Mouse (Mus musculus): ENCODE measurements around the gene Ccdc40. TPM values are rescaled to one million over a fixed set of nuclear protein-coding genes. Genes with fewer than 3 reads are reported as not detected.

Gene Ccdc40
- polyA plus RNA-seq, 1 experiment from 2014 or later = 18.0 TPM

DNA sequence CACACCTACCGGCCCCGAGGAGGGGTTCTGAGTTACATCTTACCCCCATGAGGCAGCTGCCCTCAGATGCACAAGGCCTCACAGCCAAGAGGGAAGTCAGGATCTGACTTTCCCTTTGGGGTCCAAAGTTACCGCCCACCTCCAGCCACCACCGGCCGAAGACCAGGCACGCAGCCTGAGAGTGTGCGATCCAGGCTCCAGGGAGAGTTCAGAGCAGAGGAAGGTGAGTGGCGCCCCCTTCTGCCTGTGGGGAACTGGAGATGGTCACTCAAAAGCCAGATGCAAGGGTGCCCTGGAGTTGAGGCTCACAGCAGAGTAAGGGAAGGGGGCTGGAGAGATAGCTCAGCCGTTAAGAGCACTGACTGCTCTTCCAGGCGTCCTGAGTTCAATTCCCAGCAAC lies 22.6 kb upstream of the Ccdc40 start:
- H3K36me3 ChIP-seq (ENCODE audit: control insufficient read depth, insufficient read depth, low read length) = peaks cover 13% of the 10 kb centered on the region
- H3K27me3 ChIP-seq (ENCODE audit: control insufficient read depth, insufficient read depth, low read depth, low read length) = no peaks in the 10 kb centered on the region
- WGBS = 84% methylated on average over 10 of the region's 10 CpGs
- no peaks in the 10 kb centered on the region for H3K9me3 ChIP-seq (replicated peaks; ENCODE audit: control insufficient read depth, low read length, poor library complexity, severe bottlenecking)
- no peaks in the 10 kb centered on the region for H3K4me1 ChIP-seq (ENCODE audit: control insufficient read depth, insufficient read depth, low read length)
- H3K27ac ChIP-seq (ENCODE audit: low read length) = no peak overlapping the region
- H3K4me2 ChIP-seq (ENCODE audit: low read length) = no peak overlapping the region
- ATAC-seq = no peak
- H3K9ac ChIP-seq (ENCODE audit: low read depth, low read length) = no peak overlapping the region
- H3K4me3 ChIP-seq (ENCODE audit: low read depth, low read length) = no peak overlapping the region

DNA sequence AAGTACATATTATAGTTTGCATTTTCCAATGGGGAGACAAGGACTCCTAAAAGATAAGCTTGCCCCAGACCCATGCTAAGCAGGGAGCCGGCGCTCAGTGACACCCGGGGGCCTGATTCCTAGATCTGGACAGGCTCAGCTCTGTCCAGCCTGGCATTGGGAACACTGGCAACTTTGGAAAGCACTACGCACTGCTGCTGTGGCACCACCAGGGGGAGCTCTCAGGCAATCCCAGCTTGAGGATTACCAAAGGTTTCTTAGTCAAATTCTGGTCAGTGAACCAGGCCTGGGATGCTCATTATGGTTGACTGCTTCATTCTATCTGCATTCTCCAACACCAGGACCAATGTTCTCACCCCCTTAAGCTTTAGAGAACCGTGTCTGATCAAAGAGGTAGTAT lies 21.8 kb upstream of the Ccdc40 start:
- Histone ChIP-seq H3K4me3 (ENCODE audit: low read depth, low read length) (no peak overlapping the region), H3K36me3 (ENCODE audit: control insufficient read depth, insufficient read depth, low read length) (peaks cover 13% of the 10 kb centered on the region), H3K27me3 (ENCODE audit: control insufficient read depth, insufficient read depth, low read depth, low read length) (no peaks in the 10 kb centered on the region), H3K27ac (ENCODE audit: low read length) (no peak overlapping the region), H3K4me2 (ENCODE audit: low read length) (no peak overlapping the region), H3K9ac (ENCODE audit: low read depth, low read length) (no peak overlapping the region), H3K9me3 (replicated peaks; ENCODE audit: control insufficient read depth, low read length, poor library complexity, severe bottlenecking) (no peaks in the 10 kb centered on the region), H3K4me1 (ENCODE audit: control insufficient read depth, insufficient read depth, low read length) (no peaks in the 10 kb centered on the region)
- 25% methylated on average over 5 of the region's 5 CpGs for WGBS
- no peak for ATAC-seq

DNA sequence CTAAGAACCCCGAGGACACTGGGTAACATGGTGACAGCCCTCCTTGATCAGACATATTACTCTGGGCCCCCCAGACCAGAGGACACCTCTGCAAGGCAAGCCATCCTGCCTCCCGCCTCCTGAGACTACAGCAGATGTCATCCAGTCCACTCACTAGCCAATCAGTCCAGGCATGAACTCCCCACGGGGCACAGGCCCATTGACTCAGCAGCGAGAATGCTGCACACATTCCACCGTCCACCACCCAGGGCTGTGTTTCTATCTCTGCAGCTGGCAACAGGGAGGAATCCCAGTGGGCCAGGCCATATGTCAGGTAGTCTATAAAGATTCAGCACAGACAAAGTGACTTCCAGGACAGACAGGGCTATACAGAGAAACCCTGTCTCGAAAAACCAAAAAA lies 20.4 kb upstream of the Ccdc40 start:
- Histone ChIP-seq H3K4me2 (ENCODE audit: low read length) (no peak overlapping the region), H3K27ac (ENCODE audit: low read length) (no peak overlapping the region), H3K9ac (ENCODE audit: low read depth, low read length) (no peak overlapping the region), H3K4me3 (ENCODE audit: low read depth, low read length) (no peak overlapping the region), H3K36me3 (ENCODE audit: control insufficient read depth, insufficient read depth, low read length) (peaks cover 13% of the 10 kb centered on the region), H3K4me1 (ENCODE audit: control insufficient read depth, insufficient read depth, low read length) (peaks cover under 1% of the 10 kb centered on the region; the same call in 1 of the 2 replicates), H3K9me3 (replicated peaks; ENCODE audit: control insufficient read depth, low read length, poor library complexity, severe bottlenecking) (no peaks in the 10 kb centered on the region), H3K27me3 (ENCODE audit: control insufficient read depth, insufficient read depth, low read depth, low read length) (no peaks in the 10 kb centered on the region)
- WGBS = 82% methylated on average over 6 of the region's 6 CpGs
- ATAC-seq = no peak

GRCm38 (mm10) chr11:119208870-119209370 lies 19.5 kb upstream of the Ccdc40 start:
- 94% methylated on average over 20 of the region's 20 CpGs for WGBS
- ATAC-seq = no peak
- Histone ChIP-seq H3K9ac (ENCODE audit: low read depth, low read length) (no peak overlapping the region), H3K4me3 (ENCODE audit: low read depth, low read length) (no peak overlapping the region), H3K9me3 (replicated peaks; ENCODE audit: control insufficient read depth, low read length, poor library complexity, severe bottlenecking) (no peaks in the 10 kb centered on the region), H3K27ac (ENCODE audit: low read length) (no peak overlapping the region), H3K27me3 (ENCODE audit: control insufficient read depth, insufficient read depth, low read depth, low read length) (no peaks in the 10 kb centered on the region), H3K36me3 (ENCODE audit: control insufficient read depth, insufficient read depth, low read length) (peaks cover 13% of the 10 kb centered on the region), H3K4me1 (ENCODE audit: control insufficient read depth, insufficient read depth, low read length) (peaks cover 5% of the 10 kb centered on the region; the same call in 1 of the 2 replicates), H3K4me2 (ENCODE audit: low read length) (no peak overlapping the region)

DNA sequence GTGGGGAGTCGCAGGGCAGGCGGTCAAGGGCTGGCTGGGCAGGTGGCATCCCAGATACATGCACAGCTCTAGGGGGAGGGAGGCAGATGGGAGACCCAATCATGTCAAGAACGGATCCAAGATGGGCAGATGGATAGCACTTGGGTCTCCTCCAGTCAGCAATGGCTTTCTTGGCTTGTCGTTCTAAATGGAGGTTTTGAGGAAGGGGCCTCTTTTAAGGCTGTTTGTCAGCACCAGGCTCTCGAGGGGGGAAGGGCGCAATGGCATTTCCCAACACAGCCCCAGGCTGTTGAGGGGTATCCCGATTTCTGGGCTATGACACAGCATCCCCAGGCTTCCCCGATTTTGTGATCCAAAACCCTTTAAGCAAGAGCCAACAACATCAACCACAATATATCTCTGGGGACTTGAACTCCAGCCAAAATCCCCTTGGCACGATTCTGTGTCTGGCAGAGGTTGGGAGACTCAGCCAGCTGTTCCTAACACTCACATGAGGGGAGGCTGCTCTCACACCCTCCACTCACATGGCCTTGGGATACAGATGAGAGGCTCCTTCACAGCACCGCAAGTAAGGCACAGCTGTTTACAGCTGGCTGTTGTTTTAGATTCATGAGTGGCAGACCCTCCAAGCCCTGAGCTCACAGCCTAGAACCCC lies 18.9 kb upstream of the Ccdc40 start:
- Histone ChIP-seq H3K4me1 (ENCODE audit: control insufficient read depth, insufficient read depth, low read length) (peaks cover 10% of the 10 kb centered on the region), H3K27ac (ENCODE audit: low read length) (peak overlapping the region; percentile 17; the same call in 1 of the 2 replicates), H3K27me3 (ENCODE audit: control insufficient read depth, insufficient read depth, low read depth, low read length) (no peaks in the 10 kb centered on the region), H3K9me3 (replicated peaks; ENCODE audit: control insufficient read depth, low read length, poor library complexity, severe bottlenecking) (no peaks in the 10 kb centered on the region), H3K36me3 (ENCODE audit: control insufficient read depth, insufficient read depth, low read length) (peaks cover 13% of the 10 kb centered on the region), H3K9ac (ENCODE audit: low read depth, low read length) (no peak overlapping the region), H3K4me3 (ENCODE audit: low read depth, low read length) (no peak overlapping the region), H3K4me2 (ENCODE audit: low read length) (no peak overlapping the region)
- no peak for ATAC-seq
- 75% methylated on average over 10 of the region's 10 CpGs for WGBS

GRCm38 (mm10) chr11:119210321-119211100 lies 17.9 kb upstream of the Ccdc40 start:
- Histone ChIP-seq H3K27ac (ENCODE audit: low read length) (no peak overlapping the region), H3K4me1 (ENCODE audit: control insufficient read depth, insufficient read depth, low read length) (peaks cover 20% of the 10 kb centered on the region), H3K9ac (ENCODE audit: low read depth, low read length) (no peak overlapping the region; the same call in 1 of the 2 replicates), H3K27me3 (ENCODE audit: control insufficient read depth, insufficient read depth, low read depth, low read length) (no peaks in the 10 kb centered on the region), H3K4me2 (ENCODE audit: low read length) (no peak overlapping the region), H3K9me3 (replicated peaks; ENCODE audit: control insufficient read depth, low read length, poor library complexity, severe bottlenecking) (no peaks in the 10 kb centered on the region), H3K4me3 (ENCODE audit: low read depth, low read length) (no peak overlapping the region), H3K36me3 (ENCODE audit: control insufficient read depth, insufficient read depth, low read length) (peaks cover 13% of the 10 kb centered on the region)
- ATAC-seq = 0 out of 2 replicates have a peak, but pooled peaks have one; percentile 5
- 43% methylated on average over 32 of the region's 32 CpGs for WGBS

DNA sequence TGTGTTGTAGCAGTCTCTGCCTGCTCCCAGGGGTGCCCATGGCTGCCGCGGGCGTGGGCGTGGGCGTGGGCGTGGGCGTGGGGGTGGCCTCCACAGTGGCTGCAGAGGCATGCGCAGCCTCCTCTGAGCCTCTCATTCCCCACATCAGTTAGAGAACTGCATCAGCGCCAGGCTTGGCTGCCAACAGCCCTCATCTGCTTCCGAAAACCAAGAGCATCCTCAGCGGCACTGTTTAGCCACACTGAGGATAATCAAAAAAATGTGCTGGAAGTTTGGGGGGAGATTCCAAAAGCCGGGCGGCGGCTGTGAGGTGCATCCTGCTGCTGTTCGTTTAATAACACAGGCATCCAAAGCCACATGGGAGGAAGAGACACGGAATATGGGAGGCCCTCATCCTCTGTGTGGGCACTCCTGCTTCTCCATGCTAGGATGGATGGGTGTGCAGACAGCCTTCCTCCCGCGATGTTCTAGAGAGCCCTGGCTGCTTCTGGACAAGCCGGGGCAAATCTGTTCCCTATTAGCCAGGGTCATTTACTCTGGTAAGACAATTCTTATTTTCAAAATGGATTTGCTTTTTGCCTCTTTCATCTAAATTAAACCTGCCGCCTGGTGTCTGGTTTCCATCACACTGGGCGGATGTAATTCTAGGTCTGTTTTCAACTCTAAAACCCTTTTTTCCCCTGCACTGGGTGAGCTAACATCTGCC lies 16.6 kb upstream of the Ccdc40 start:
- Histone ChIP-seq H3K4me3 (ENCODE audit: low read depth, low read length) (no peak overlapping the region), H3K9me3 (replicated peaks; ENCODE audit: control insufficient read depth, low read length, poor library complexity, severe bottlenecking) (no peaks in the 10 kb centered on the region), H3K27ac (ENCODE audit: low read length) (no peak overlapping the region), H3K36me3 (ENCODE audit: control insufficient read depth, insufficient read depth, low read length) (peaks cover 13% of the 10 kb centered on the region), H3K4me2 (ENCODE audit: low read length) (no peak overlapping the region), H3K9ac (ENCODE audit: low read depth, low read length) (no peak overlapping the region), H3K27me3 (ENCODE audit: control insufficient read depth, insufficient read depth, low read depth, low read length) (no peaks in the 10 kb centered on the region), H3K4me1 (ENCODE audit: control insufficient read depth, insufficient read depth, low read length) (peaks cover 32% of the 10 kb centered on the region)
- ATAC-seq = no peak
- WGBS = 89% methylated on average over 21 of the region's 21 CpGs

- H3K4me2 ChIP-seq (ENCODE audit: low read length) = no peak overlapping the region
- peaks cover 32% of the 10 kb centered on the region for H3K4me1 ChIP-seq (ENCODE audit: control insufficient read depth, insufficient read depth, low read length)
- no peak for ATAC-seq
- 58% methylated on average over 19 of the region's 19 CpGs for WGBS
- peaks cover 6% of the 10 kb centered on the region for H3K36me3 ChIP-seq (ENCODE audit: control insufficient read depth, insufficient read depth, low read length)
- no peaks in the 10 kb centered on the region for H3K27me3 ChIP-seq (ENCODE audit: control insufficient read depth, insufficient read depth, low read depth, low read length)
- no peak overlapping the region for H3K27ac ChIP-seq (ENCODE audit: low read length)
- H3K4me3 ChIP-seq (ENCODE audit: low read depth, low read length) = no peak overlapping the region
- no peak overlapping the region for H3K9ac ChIP-seq (ENCODE audit: low read depth, low read length)
- no peaks in the 10 kb centered on the region for H3K9me3 ChIP-seq (replicated peaks; ENCODE audit: control insufficient read depth, low read length, poor library complexity, severe bottlenecking)
Observed at GRCm38 (mm10) chr11:119213166-119213885, 15.0 kb upstream of the Ccdc40 start.
